Mouse (Mus musculus) lung, postnatal 0 days (tissue): Measurements from ENCODE around the gene Fstl4.

Source experiments
- CTCF ChIP-seq: IDR thresholded peaks from 2 replicates; pipeline ENCODE4 v1.5.1; 2016; ENCODE audit warnings: antibody characterized with exemption, mild to moderate bottlenecking
- EP300 ChIP-seq: IDR thresholded peaks from 2 replicates; pipeline ENCODE4 v1.6.1; 2016; ENCODE audit warnings: antibody characterized with exemption, mild to moderate bottlenecking, control low read depth

DNA sequence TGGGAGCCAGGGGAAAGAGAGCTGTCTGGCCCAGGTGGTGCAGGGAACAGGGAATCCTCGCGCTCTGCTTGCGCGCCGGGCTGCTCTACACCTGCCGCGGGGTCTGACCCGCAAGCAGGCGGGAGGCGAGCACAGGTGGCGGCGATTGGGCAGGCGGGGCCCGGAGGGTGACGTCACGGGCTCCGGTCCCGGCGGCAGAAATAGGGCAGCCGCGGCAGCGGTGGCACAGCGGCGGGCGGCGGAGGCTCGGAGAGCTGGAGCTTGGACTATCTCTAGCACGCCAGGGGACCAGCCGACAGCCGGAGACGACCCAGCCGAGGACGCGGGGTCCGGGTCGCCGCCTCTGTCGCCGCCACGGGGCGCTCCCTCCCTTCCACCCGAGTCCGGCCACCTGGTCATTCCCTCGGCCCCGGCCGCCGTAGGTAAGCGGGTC, at the start of gene Fstl4:
- no peak for TF ChIP-seq EP300
- TF ChIP-seq CTCF = no peak
